In the genomic region with DNA sequence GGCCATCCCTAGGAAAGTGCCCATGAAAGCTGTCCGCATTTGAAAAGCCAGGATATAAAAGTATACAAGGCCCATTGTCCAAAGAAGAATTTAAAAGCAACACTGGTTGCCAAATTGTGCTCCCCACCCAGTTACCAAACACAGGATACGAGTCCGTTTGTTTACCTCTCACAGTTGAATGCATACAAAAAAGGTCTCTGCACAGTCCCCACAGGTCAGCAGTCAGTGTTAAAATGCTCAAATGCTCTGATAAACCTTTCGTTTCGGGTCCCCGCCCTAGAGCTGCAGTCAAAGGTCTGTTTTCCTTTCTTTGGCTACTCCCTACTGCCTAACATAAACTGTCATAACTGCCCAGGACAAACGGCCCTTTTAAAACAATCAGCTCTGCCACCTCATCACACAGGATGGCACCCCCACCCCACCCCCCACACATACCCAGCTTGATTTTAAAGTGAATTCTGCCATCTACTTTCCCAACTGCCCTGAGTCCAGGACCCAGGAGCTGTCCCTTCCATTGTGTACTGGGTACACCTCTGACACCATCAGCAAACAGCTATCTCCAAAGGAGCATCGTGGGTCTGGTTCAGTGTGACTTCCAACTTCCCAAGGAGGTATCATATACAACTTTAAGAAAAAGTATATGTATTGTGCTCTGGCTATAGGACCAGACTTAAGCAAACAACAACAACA, we compare ENCODE assay signal across 12 mouse cellular contexts.
DNase-seq lines count a peak whose midpoint lies in the region; ATAC-seq and TF ChIP-seq lines count a peak whose summit lies in the region.
"Had no signal": no experiment of that assay in that cellular context is flagged by ENCODE, and none has a peak within 500 bp of the region (broad histone marks: within the 10 kb centered on the region; RNA-seq: fewer than 3 reads in every experiment).

No protein-coding gene starts in this region.

- peak; percentile 53 for DNase-seq in kidney, adult 2 months
- no peak for DNase-seq in kidney, postnatal 36 days
- peak; percentile 54 for DNase-seq in heart, postnatal 0 days (ENCODE audit: low spot score)
- DNase-seq in lung, postnatal 14 days, result peak; percentile 56
- no peak for DNase-seq in neural tube, embryonic 10.5 days (ENCODE audit: extremely low spot score, low spot score)
- no peak for DNase-seq in hindbrain, embryonic 10.5 days (ENCODE audit: low spot score)
- DNase-seq: gastrocnemius, postnatal 10 days; kidney, adult 18-20 months; thymus, adult 18-20 months had no signal

- TF ChIP-seq EP300 in heart, postnatal 0 days (IDR thresholded peaks at IDR 0.05; ENCODE audit: low read depth), result no peak

- H3K4me1 ChIP-seq in kidney, adult 2 months (ENCODE audit: control insufficient read depth, insufficient read depth, low read length), result no peaks in the 10 kb centered on the region
- H3K4me1 ChIP-seq in heart, postnatal 0 days (ENCODE audit: control insufficient read depth, insufficient read depth), result no peaks in the 10 kb centered on the region; the same call in 1 of the 2 replicates
- peaks cover 20% of the 10 kb centered on the region for H3K4me1 ChIP-seq in intestine, embryonic 16.5 days (ENCODE audit: control insufficient read depth, insufficient read depth, low read length)
- peaks cover 56% of the 10 kb centered on the region for H3K4me1 ChIP-seq in hindbrain, embryonic 10.5 days (replicated peaks)

- H3K4me2 ChIP-seq in heart, postnatal 0 days (ENCODE audit: low read depth, low read length), result no peak overlapping the region
- no peak overlapping the region for H3K4me2 ChIP-seq in intestine, embryonic 16.5 days (ENCODE audit: low read depth, low read length)

- H3K27me3 ChIP-seq in kidney, adult 2 months (replicated peaks; ENCODE audit: control insufficient read depth, insufficient read depth, low read length), result no peaks in the 10 kb centered on the region
- no peaks in the 10 kb centered on the region for H3K27me3 ChIP-seq in heart, postnatal 0 days (ENCODE audit: control insufficient read depth, insufficient read depth, low read length)
- H3K27me3 ChIP-seq in intestine, embryonic 16.5 days (replicated peaks; ENCODE audit: control insufficient read depth, insufficient read depth, low read length), result no peaks in the 10 kb centered on the region
- H3K27me3 ChIP-seq in hindbrain, embryonic 10.5 days (ENCODE audit: insufficient read depth, poor library complexity, severe bottlenecking), result peaks cover 26% of the 10 kb centered on the region
- H3K27me3 ChIP-seq: midbrain, embryonic 15.5 days had no signal

- H3K4me3 ChIP-seq in kidney, adult 2 months (ENCODE audit: insufficient read depth, low read depth, low read length), result no peak overlapping the region
- H3K4me3 ChIP-seq in heart, postnatal 0 days (ENCODE audit: low read depth, low read length), result no peak overlapping the region
- H3K4me3 ChIP-seq in intestine, embryonic 16.5 days (ENCODE audit: low read length), result no peak overlapping the region
- no peak overlapping the region for H3K4me3 ChIP-seq in hindbrain, embryonic 10.5 days
- H3K4me3 ChIP-seq: limb, embryonic 10.5 days; midbrain, embryonic 15.5 days had no signal

- 60% methylated on average over 8 of the region's 8 CpGs for WGBS in kidney, adult 2 months
- WGBS in heart, postnatal 0 days, result 60% methylated on average over 8 of the region's 8 CpGs
- 41% methylated on average over 8 of the region's 8 CpGs for WGBS in intestine, embryonic 16.5 days
- WGBS in hindbrain, embryonic 10.5 days, result 51% methylated on average over 8 of the region's 8 CpGs

- peak overlapping the region; percentile 35 for H3K27ac ChIP-seq in kidney, adult 2 months (ENCODE audit: insufficient read depth, low read depth, low read length)
- H3K27ac ChIP-seq in heart, postnatal 0 days (ENCODE audit: low read depth), result peak overlapping the region; percentile 55
- H3K27ac ChIP-seq in intestine, embryonic 16.5 days (ENCODE audit: low read length), result no peak overlapping the region
- H3K27ac ChIP-seq in hindbrain, embryonic 10.5 days, result no peak overlapping the region
- H3K27ac ChIP-seq: limb, embryonic 10.5 days had no signal

- no peak for TF ChIP-seq POLR2A in kidney, adult 2 months (IDR thresholded peaks at IDR 0.05; ENCODE audit: low read depth, low read length)

- H3K9me3 ChIP-seq in heart, postnatal 0 days (replicated peaks; ENCODE audit: control insufficient read depth, low read length), result 0 out of 2 replicates have a peak, but pooled peaks cover 4% of the 10 kb centered on the region
- H3K9me3 ChIP-seq in intestine, embryonic 16.5 days (ENCODE audit: control insufficient read depth, low read length), result 0 out of 2 replicates have a peak, but pooled peaks cover 3% of the 10 kb centered on the region
- peaks cover 7% of the 10 kb centered on the region for H3K9me3 ChIP-seq in hindbrain, embryonic 10.5 days
- H3K9me3 ChIP-seq: limb, embryonic 10.5 days; midbrain, embryonic 15.5 days had no signal

- H3K9ac ChIP-seq in heart, postnatal 0 days (replicated peaks; ENCODE audit: low read depth, low read length), result no peak overlapping the region
- H3K9ac ChIP-seq in intestine, embryonic 16.5 days (ENCODE audit: low read depth, low read length), result no peak overlapping the region
- H3K9ac ChIP-seq: midbrain, embryonic 15.5 days had no signal

- H3K36me3 ChIP-seq in kidney, adult 2 months (ENCODE audit: control insufficient read depth, insufficient read depth, low read length), result no peaks in the 10 kb centered on the region; the same call in none of the 2 replicates
- peaks cover 66% of the 10 kb centered on the region for H3K36me3 ChIP-seq in heart, postnatal 0 days (replicated peaks; ENCODE audit: control insufficient read depth, insufficient read depth, low read length)
- H3K36me3 ChIP-seq in intestine, embryonic 16.5 days (ENCODE audit: control insufficient read depth, insufficient read depth, low read length), result peaks cover 21% of the 10 kb centered on the region
- H3K36me3 ChIP-seq in hindbrain, embryonic 10.5 days, result peaks cover 53% of the 10 kb centered on the region
- H3K36me3 ChIP-seq: midbrain, embryonic 15.5 days had no signal

- peak; percentile 57 for ATAC-seq in heart, postnatal 0 days (ENCODE audit: insufficient read depth, low read depth)
- peak; percentile 59 for ATAC-seq in intestine, embryonic 16.5 days
- ATAC-seq: midbrain, embryonic 15.5 days had no signal

- TF ChIP-seq CTCF in kidney, adult 2 months (conservative IDR thresholded peaks at IDR 0.05; ENCODE audit: insufficient read depth, insufficient read length, low read depth, low read length), result no peak
- no peak for TF ChIP-seq CTCF in heart, postnatal 0 days (IDR thresholded peaks at IDR 0.05; ENCODE audit: low read depth)

Comparison
In these comparisons a context has a peak if more than half of its experiments do, and no peak if none do; other contexts are left out.
1. DNase-seq: peak in kidney, adult 2 months (single experiment), heart, postnatal 0 days (single experiment) and lung, postnatal 14 days (single experiment); none in kidney, postnatal 36 days (0 of 2), neural tube, embryonic 10.5 days (single experiment) and hindbrain, embryonic 10.5 days (single experiment).
2. H3K27ac ChIP-seq: peak in kidney, adult 2 months (single experiment) and heart, postnatal 0 days (single experiment); none in intestine, embryonic 16.5 days (single experiment) and hindbrain, embryonic 10.5 days (single experiment).